Mouse (Mus musculus) frontal cortex, adult (tissue): ENCODE measurements around the gene Snx14.

Experiments
- ATAC-seq: cut with Nextera tagmentation; 2 replicates; pipeline ENCODE4 v1.9.2; 2017; ENCODE audit warnings: mild to moderate bottlenecking, moderate library complexity, mixed read lengths; ENCODE audit not compliant: low TSS enrichment

Snx14 gene

DNA sequence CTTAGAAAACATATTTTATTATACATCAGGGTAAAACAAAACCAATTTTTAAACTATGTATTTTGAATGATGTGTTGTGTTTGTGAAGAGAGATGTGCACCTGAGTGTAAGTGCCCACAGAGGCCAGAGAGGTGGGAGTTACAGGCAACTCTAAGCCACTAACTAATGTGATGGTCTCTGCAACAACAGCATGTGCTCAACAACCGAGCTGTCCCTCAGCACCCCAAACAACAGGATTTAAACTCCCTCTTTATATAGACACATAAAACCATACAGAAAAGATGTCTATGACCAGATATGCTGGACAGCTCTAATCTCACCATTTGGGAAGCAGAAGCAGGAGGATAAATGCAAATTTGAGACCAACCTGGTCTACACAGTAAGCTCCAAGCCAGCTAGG lies 58.2 kb downstream of the Snx14 start:
- ATAC-seq: no peak

DNA sequence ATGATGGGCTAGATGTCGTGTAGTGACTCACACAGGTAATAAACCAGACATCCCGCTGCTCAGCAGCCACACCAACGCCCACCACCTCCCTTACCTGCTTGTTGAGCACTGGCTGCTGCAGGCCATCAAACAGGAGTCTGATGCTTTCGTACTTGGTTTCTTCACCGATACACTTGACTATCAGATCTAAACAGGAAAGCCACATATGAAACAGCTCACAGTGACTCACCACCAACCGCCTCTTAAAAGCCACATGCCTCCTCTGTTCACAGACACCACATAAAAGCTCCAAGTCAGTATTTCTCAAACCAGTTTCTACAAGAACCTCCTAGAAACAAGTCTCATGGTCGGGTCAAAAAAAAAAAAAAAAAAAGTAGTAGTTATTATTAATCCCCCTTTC lies 58.7 kb downstream of the Snx14 start:
- peak; percentile 85 for ATAC-seq

DNA sequence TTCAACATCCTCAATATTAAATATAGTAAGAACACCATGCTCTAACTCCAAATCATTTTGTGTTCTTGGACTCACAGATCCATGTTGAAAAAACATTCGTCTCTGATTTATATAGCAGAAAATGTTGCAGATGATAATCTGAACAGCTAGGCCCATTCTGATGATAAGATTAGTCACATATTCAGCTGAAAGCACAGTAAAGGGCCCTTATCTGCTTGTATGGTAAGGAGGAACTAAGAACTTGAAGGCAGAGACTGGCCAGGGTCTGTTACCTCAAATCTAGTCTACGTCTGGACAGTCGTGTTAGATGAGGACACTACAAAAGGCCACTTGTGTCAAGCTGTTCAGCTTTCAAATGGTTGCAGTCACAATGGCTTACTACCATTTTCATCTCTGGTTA lies 59.7 kb downstream of the Snx14 start:
- ATAC-seq: no peak

DNA sequence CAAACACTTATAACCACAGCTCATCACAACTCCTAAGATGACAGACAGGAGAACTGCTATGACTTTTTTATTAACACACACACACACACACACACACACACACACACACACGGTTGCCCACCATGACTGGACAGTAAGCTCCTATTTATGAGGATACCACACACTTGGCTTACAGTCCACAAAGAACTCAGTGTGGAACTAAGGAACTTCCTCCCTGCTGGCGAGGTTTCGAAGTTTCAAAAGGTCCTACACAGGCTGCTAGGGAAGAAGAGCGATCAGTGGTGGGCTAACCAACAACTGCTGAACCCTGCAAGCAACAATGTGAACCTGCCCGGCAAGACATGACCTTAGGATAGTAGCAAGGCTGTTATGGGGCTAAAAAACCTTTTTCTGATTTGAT lies 61.3 kb downstream of the Snx14 start:
- ATAC-seq: no peak

DNA sequence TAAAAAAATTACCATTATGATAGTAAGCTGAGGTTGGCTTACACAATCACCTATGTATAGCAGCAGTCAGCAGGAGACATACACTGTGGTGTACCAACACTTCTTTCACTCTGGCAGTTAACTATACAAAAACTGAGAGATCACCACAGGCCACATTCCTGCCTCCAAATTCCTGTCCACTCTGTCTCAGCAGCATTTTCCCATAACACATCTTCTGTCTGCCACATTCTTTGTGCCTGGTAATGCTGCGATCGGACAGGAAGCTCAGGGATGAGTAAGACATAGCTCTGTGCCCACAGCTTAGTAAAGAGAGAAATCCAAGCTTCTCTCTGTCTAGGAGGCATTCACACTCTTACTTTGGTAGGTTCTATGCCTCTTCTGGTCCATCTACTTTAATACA lies 65.8 kb downstream of the Snx14 start:
- peak; percentile 47; the same call in 1 of the 2 replicates for ATAC-seq

DNA sequence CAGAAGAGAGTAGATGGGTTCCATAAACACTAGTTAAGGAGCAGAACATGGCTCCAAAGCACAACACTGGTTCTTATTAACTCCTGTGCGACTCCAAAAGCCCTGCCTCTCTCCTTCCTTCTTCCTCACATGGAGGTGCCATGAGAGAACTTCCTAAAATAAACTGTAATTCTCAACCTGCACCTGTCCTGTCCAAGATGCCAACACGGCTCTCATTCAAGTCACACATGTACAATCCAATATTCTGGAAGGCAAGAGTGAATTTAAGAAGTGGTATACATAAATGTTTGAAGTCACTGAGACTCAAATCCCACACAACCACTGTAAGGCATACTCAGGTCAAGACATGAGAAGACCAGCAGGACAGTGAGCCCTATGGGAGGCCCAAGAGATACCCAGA lies 67.6 kb downstream of the Snx14 start:
- ATAC-seq: no peak

DNA sequence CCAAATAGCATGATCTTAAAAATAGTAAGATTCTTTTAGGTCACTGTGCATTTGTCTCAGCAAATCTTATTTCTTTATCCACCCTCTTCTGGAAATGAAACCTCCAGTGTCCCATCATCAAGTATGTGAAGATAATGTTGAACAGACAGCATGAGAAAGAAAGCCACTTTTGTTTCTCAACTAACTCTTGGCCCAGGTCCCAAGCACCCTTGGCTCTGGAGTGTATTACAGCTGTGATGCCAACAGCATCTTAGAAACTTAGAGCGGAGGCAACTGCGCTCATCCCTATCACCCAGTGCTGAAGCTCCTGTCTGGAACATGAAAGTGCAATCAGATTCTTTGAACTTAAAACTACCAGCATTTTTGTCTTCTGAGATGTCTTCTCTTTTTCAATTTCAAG lies 69.1 kb downstream of the Snx14 start:
- no peak for ATAC-seq

DNA sequence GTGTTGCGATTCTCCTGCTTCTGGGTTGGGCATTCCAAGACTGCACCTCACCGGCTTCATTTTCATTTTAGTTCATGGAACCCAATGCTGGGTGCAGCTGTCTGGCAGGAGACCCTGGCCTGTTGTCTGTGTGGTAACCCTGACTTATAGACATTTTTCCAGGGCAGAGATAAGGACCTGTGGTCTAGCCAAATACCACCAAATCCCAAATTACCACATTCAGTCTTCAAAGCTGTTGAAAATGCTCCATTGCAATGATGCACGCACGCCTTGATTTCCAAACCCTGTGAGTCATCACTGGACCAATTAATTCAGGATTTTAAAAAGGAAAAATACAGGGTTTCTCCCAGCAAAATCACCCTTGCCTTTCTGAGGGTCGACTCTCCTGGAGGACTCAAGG lies 70.3 kb downstream of the Snx14 start:
- no peak for ATAC-seq

DNA sequence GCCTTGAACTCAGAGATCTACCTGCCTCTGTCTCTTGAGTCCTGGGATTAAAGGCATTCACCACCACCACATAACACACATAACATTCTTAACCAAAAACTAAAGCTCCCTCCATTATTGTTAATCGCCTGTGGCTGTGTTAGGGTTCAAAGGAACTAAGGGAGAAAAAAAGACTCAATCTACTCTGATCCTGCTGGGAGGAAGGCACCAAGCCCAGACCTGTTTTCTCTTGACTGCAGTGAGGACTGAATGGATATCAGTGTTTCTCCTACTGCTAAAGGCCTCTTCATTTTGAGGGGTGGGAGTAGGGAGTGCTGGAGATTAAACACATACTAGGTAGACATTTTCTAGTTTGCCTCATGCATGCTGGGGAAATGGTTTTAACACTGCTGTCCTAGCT lies 71.0 kb downstream of the Snx14 start:
- ATAC-seq: no peak

DNA sequence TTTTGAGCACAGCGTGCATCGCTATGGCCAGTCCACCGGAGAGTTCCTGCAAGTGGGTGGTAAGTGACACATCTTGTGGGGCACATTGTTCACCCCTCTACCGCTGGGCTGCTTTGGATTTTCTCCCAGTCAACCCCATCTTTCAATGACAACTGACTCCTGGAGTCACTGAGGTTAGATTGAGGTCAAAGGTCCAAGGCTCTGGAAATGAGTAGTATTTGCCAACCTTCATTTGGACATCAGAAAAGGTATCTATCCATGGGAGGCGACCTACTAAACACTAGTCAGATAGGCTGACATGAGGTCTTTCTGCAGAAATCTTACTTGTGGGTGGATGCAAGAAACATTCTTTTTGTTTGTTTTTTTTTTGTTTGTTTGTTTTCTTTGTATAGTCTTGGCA lies 71.4 kb downstream of the Snx14 start:
- no peak for ATAC-seq

DNA sequence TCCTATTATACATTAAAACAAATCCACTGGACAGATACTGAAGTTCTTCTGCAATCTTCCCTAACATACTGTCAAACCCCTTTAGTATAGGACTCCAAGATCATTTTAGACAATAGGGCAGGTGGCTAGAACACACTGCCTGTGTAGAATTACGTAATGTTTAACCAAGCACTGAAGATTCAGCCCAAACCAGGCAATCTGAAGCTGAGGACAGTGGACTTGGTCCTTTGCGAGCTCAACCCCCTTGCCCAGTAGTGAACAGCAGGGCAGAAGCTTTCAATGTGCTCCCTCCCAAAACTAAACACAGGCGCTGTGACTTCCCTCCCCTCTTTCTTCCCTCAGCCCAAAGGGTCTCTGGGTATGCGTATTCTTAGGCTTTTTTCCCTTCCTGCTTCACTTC lies 71.9 kb downstream of the Snx14 start:
- ATAC-seq: no peak

DNA sequence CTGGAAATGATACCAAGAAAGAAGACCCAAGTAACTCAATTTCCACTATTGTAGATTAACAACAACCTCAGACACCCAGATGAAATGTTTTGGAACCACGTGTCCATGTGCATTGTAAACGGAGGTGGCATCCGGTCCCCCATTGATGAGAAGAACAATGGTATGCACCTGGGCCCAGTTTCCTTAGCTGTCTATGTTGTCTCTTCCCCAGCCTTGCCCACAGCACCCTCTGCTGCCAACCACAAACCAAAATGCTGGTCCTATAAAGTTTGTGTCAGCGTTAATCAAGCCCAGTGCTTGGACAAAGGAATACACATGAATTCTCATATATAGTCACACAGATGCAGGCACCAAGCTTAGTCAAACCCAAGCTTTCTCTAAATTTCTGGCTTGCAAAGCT lies 72.5 kb downstream of the Snx14 start:
- no peak for ATAC-seq

DNA sequence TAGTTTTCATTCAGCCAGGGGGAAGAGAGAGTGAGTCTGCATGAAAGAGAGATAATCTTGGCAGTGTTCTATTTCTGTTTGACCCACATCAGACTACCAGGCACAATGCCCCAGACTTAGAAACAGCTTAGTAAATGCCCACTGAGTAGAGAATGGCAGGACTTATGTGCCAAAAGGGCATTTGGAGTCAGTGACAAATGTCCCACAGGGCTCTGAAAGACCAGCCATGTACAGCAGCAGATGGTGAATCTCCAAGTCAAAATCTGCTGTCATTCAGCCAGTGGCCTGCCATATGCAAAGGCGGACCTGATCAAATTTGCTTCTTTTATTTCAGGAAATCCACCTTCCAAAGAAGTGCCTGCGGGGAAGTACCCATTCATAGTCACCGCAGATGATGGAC lies 75.7 kb downstream of the Snx14 start:
- peak; percentile 66 for ATAC-seq

DNA sequence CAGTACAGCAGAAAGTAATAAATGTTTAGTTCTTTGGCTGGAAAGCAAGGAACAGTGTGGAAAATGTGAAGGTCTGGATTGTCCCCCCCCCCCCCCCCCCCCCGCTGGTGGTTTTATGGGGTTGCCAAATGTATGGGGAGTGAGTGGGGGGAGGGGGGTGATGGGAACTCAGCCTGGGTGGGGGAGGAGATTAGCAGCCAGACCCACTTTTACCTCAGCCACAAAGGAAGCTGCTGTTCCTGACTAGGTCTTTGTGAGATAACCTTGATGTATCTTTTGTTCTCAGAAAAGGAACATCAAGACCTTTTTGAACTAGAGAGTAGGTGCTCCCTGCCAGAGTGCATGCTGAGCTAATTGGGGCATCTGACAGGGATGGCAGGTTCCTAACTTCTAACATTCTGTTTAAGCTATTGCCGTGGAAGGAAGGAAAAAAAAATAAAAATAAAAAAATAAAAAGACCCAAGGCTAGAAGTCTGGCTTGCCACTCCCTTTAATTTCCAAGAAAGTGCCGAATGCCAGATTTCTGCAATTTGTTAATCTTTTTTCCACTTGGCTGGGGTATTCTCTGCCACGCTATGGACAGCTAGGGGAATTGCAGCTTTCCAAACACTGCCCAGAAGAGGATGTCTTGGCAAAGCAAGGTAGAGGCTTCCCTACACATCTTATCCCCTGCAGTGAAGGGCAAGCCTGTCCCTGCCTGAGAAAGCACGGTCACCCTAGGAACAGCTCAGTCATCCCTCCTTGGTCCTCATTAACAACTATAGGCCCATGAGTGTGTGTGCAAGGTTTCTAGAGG lies 76.5 kb downstream of the Snx14 start:
- peak; percentile 85 for ATAC-seq

DNA sequence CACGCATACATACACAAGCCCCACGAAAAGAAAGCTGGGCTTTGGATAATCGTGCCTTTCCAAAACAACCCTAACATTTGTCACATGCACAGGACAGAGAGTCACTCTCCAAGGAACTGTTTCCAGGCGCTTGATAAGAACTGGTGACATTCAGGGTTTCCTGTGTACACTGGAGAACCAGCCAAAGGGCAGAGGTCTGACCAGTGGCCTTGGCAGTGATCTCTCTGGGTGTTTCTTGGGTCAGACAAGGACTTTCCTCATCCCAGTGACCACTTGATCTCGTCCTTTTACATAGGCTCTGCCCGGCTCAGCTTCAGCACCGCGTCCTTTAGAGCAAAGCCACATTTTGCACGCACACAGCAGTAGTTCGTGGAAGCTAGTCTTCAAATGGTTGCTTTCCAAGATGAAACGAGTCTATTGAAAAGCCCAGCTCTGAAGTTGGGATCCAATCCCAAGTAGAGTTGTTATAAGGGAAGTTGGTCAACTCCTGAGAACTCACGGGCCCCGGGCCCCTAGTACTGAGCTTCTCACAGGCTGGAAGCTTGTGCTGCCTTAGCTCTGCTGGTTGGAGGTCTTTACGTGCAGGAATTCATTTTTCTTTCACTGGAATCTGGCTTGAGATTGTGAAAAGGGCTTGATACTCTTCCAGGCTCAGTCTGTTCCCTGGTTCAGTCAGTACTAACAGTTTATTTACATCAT lies 77.4 kb downstream of the Snx14 start:
- ATAC-seq: no peak

DNA sequence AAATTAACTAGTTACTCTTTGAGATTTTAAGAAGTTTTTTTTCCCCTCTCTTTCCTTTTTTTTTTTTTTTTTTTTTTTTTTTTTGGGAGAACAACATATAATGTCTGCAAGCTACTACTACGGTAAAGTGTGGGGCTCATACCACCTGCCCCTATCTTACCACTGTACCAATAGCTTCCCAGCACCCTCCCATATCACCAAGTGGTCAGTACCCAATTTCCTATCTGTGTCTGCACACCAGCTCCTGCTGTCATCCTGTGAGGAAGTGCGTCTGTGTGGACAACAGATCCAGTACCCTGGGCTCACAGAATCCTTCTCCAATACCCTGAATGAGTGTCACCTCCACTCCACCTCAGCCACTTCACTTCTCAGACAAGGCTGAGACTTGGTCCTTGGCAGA lies 79.6 kb downstream of the Snx14 start:
- no peak for ATAC-seq

DNA sequence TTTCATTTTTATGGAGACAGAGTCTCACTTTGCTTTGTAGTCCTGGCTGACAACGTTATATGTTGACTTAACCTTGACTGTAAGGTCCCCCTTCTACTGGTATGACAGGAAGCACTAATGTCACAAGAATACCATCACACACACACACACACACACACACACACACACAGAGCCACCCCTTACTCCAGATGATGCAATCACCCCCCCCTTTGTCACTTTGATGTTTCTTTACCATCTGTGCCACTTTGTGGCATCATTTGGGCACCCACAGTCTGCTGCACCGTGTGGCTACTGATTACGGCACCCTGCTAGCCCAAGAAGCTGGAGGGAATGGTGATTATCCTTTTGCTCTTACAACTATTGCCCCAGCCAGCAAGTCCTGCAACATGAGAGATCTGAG lies 81.6 kb downstream of the Snx14 start:
- ATAC-seq: no peak

DNA sequence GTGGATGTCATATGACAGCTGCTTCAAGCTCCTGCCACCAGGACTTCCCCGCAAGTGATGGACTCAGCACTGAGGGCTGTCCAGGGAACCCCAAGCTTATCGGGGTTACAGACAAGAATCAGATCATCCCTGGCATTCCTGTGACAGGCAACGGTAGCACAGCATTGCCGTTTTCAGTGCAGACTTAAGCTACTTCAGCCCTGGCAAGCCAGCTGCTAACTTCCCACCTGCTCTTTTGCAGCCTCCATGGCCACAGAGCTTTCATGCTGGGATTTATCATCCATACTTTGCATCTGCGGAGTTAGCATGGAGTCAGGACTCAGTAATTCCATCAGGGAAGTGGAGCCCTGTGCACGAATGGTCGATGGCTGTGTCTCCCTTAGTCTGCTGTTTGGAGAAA lies 85.3 kb downstream of the Snx14 start:
- no peak for ATAC-seq

DNA sequence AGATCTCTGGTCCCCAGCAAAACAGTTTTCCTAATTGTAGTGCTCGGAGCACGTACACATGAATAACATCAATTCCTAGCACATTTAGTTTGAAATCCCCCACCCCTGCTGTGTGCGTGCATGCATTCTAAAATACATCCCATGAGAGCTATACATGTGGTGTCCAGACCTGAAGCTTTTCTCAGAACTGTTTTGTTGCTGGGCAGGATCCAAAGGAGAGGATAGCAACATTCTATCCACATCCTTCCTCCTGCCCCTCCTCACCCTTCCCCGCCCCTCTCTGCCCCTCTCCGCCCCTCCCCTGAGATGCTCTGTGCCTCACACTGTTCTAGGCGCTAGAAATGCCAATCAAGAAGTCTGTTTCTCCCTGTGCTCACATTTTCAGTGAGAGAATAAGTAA lies 86.0 kb downstream of the Snx14 start:
- ATAC-seq: no peak

DNA sequence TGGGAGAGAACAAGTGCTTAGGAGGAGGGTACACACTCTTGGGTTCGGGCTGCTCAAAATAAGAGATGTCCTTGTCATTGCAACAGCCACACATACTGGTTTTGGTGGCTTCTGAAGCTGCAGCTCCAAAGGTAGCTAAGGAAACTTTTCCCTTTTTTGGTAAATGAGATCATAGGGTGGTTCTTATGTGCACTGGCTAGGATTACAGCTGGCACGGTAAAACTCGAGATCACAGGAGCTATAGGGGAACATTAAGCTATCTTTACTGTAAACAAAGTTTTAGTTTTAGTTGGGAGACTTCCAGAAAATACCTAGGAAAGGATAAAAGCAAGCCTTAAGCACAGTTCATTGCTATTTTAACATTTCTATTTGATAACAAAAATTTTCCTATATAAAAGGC lies 87.6 kb downstream of the Snx14 start:
- ATAC-seq: no peak

DNA sequence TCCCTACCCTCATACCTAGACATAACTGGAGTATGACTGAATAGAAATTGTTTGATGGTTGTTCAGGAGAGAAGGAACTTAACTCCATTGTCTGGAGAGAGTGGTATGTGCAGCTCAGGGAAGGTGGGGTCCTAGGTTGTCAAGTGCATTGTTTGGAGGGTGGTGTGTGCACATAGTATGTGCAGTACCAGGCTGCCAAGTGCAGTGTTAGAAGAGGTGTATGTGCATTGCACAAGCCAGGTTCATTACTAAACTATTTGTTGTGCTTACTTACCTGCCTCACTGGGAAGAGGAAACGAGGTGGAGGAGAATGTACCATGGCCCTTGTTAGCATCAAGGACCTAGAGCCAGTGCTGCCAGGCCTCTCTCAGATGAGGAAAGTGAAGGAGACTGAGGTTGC lies 88.4 kb downstream of the Snx14 start:
- ATAC-seq: no peak

DNA sequence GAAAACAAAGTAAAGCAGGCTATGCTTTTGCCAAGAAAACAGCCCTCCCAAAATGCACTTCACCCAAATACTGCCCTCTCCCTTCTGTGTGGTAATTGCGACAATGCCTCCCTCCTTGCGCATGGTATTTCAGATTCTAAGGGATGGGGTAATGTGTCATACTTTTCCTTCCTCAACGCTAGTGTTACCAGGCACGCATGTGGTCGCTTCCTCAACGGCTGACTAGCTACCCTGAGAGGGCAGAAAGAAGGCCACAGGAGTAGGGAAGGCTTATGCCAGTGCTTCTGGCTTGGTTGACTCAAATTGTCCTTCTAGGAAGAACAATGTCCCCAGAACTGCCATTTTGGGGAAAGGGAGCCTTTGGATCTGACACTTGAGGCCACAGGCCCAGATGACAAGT lies 90.1 kb downstream of the Snx14 start:
- no peak for ATAC-seq

DNA sequence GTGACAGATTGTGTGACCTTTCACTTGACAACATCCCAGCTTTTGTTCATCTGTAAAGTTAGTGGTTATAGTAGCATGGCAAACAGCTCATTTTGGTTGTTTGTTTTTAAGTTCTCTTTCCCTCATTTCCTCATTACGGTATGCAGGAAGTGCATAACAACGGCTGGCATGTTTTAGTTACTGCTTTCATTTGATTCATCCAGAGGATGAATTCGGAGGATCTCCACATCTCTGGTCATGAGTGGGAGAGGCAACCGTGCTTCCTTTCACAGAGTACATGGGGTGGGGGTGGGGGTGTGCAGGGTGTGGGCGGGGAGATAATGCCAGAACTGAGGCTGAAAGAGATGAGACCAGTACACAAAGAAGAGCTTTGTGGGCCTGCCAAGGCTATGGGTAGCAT lies 91.9 kb downstream of the Snx14 start:
- ATAC-seq: peak; percentile 52

DNA sequence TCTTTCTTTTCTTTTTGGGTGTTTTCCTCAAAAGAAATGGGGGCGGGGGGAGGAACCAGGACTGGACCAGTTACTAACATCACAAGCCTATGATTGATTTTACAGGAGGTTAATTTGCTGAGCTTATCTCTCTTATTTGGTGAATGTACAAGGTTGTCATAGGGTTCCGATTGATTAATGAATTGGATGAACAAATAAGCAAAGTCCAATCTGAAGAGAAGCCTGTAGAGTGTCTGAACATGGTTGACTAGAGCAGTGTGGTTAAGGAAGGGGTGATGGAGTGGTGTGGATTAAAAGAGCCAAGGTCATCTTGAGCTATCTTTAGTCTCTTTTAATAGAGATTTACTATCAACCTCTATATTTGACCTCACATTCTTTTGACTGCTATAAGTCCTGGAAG lies 94.3 kb downstream of the Snx14 start:
- no peak for ATAC-seq
